Mouse (Mus musculus): ENCODE measurements at regions not wholly inside any gene's neighbourhood (a gene's known extent, or its start where the extent isn't known, plus 50 kb on each side); places are given as distances from the start of the nearest gene placed in this dataset.
"Not testable (repeated sequence)": the region's sequence is repeated elsewhere in the genome, so short reads cannot be mapped to it uniquely, and the experiment has no call there.

GRCm38 (mm10) chr9:25655767-25656513 is 174.6 kb downstream of the Eepd1 start:
- DNase-seq (ENCODE audit: low spot score) = peak; percentile 35

GRCm38 (mm10) chr9:25656534-25656933 is 175.2 kb downstream of the Eepd1 start:
- no peak for DNase-seq (ENCODE audit: low spot score)

GRCm38 (mm10) chr9:25683635-25684333 is 202.4 kb downstream of the Eepd1 start:
- no peak for DNase-seq (ENCODE audit: low spot score)

GRCm38 (mm10) chr9:25693632-25694031 is 212.3 kb downstream of the Eepd1 start:
- DNase-seq (ENCODE audit: low spot score) = peak; percentile 7

- DNase-seq (ENCODE audit: low spot score) = no peak
Measured at GRCm38 (mm10) chr9:25695018-25695417, 213.7 kb downstream of the Eepd1 start.

GRCm38 (mm10) chr9:25713636-25714035 is 232.3 kb downstream of the Eepd1 start:
- no peak for DNase-seq (ENCODE audit: low spot score)

GRCm38 (mm10) chr9:25744162-25744561 is 262.8 kb downstream of the Eepd1 start:
- no peak for DNase-seq (ENCODE audit: low spot score)

- no peak for DNase-seq (ENCODE audit: low spot score)
Measured at GRCm38 (mm10) chr9:25751138-25751537, 269.8 kb downstream of the Eepd1 start.

- no peak for DNase-seq (ENCODE audit: low spot score)
Measured at GRCm38 (mm10) chr9:25773899-25774298, 292.6 kb downstream of the Eepd1 start.

GRCm38 (mm10) chr9:25782631-25783030 is 301.3 kb downstream of the Eepd1 start:
- DNase-seq (ENCODE audit: low spot score) = no peak

- no peak for DNase-seq (ENCODE audit: low spot score)
Measured at GRCm38 (mm10) chr9:25795142-25795910, 314.0 kb downstream of the Eepd1 start.

- no peak for DNase-seq (ENCODE audit: low spot score)
Measured at GRCm38 (mm10) chr9:25809562-25809961, 328.2 kb downstream of the Eepd1 start.

- DNase-seq (ENCODE audit: low spot score) = no peak
Measured at GRCm38 (mm10) chr9:25833295-25833694, 351.9 kb downstream of the Eepd1 start.

- not testable (repeated sequence) for DNase-seq (ENCODE audit: low spot score)
Measured at GRCm38 (mm10) chr9:25849914-25850313, 368.6 kb downstream of the Eepd1 start.

- not testable (repeated sequence) for DNase-seq (ENCODE audit: low spot score)
Measured at GRCm38 (mm10) chr9:25850608-25851007, 369.3 kb downstream of the Eepd1 start.

GRCm38 (mm10) chr9:25854545-25854944 is 373.2 kb downstream of the Eepd1 start:
- no peak for DNase-seq (ENCODE audit: low spot score)

- no peak for DNase-seq (ENCODE audit: low spot score)
Measured at GRCm38 (mm10) chr9:25870260-25870659, 388.9 kb downstream of the Eepd1 start.

- DNase-seq (ENCODE audit: low spot score) = no peak
Measured at GRCm38 (mm10) chr9:25896333-25896905, 415.1 kb downstream of the Eepd1 start.
